Mouse (Mus musculus) embryonic facial prominence, embryonic 14.5 days (tissue): Measurements from ENCODE around the gene Srpx. TPM values are rescaled to one million over a fixed set of nuclear protein-coding genes. Genes with fewer than 3 reads are reported as not detected.

Source experiments
- ATAC-seq: fragments of 200-750 bp; cut with Nextera tagmentation; 2 replicates; pipeline ENCODE4 v1.8.0; 2017; ENCODE audit warnings: low read depth, moderate number of reproducible peaks, moderate TSS enrichment
- DNase-seq: peaks from one replicate; pipeline ENCODE4 v3.0.0-alpha.2; 2015; ENCODE audit warnings: low spot score
- H3K27ac ChIP-seq: fragments of 300-500 bp; sonication (generic); replicated peaks from 2 replicates; pipeline ENCODE4 v1.5.1; 2014; ENCODE audit warnings: low read depth, mild to moderate bottlenecking, low read length, moderate library complexity
- H3K27me3 ChIP-seq: fragments of 300-500 bp; sonication (generic); replicated peaks from 2 replicates; pipeline ENCODE4 v1.6.1; 2014; ENCODE audit warnings: low read length; ENCODE audit not compliant: control insufficient read depth, insufficient read depth
- H3K36me3 ChIP-seq: fragments of 300-500 bp; sonication (generic); 2 replicates; pipeline ENCODE4 v1.6.1; 2014; ENCODE audit warnings: low read length, mixed read lengths; ENCODE audit not compliant: control insufficient read depth, insufficient read depth
- H3K4me1 ChIP-seq: fragments of 300-500 bp; sonication (generic); 2 replicates; pipeline ENCODE4 v1.6.1; 2014; ENCODE audit warnings: antibody characterized with exemption, low read length; ENCODE audit not compliant: control insufficient read depth, insufficient read depth
- H3K4me2 ChIP-seq: fragments of 300-500 bp; sonication (generic); 2 replicates; pipeline ENCODE4 v1.6.1; 2014; ENCODE audit warnings: low read depth, mild to moderate bottlenecking, low read length, moderate library complexity, mixed read lengths
- H3K4me3 ChIP-seq: fragments of 300-500 bp; sonication (generic); 2 replicates; pipeline ENCODE4 v1.5.1; 2014; ENCODE audit warnings: low read depth, mild to moderate bottlenecking, low read length
- H3K9ac ChIP-seq: fragments of 300-500 bp; sonication (generic); 2 replicates; pipeline ENCODE4 v1.6.1; 2014; ENCODE audit warnings: low read depth, mild to moderate bottlenecking, low read length, moderate library complexity, mixed read lengths
- H3K9me3 ChIP-seq: fragments of 300-500 bp; sonication (generic); 2 replicates; pipeline ENCODE4 v1.6.1; 2016; ENCODE audit warnings: low read length; ENCODE audit not compliant: control insufficient read depth
- WGBS: fragments of 180-500 bp; shearing (Covaris S2); extraction: QIAGEN DNeasy Blood & Tissue Kit; methylation state at CpG from one replicate; pipeline ENCODE4 v1.1.7; 2014; 5-methylcytosine and 5-hydroxymethylcytosine counted together
- polyA plus RNA-seq: library from polyadenylated mRNA; unstranded; fragments of >200 nt; fragmentation: Nextera tagmentation; extraction: Ambion mirVana; gene quantifications from 2 replicates; pipeline ENCODE4 v1.2.1, GENCODE M21; 2014

Srpx gene
- polyA plus RNA-seq, 1 experiment from 2014 or later = 84.8 TPM

- ATAC-seq (no peak), DNase-seq (no peak)
- H3K4me3 ChIP-seq = no peak overlapping the region
- H3K27me3 ChIP-seq = no peaks in the 10 kb centered on the region
- H3K27ac ChIP-seq = no peak overlapping the region
- H3K4me1 ChIP-seq = no peaks in the 10 kb centered on the region
- H3K9me3 ChIP-seq = no peaks in the 10 kb centered on the region
- no peaks in the 10 kb centered on the region for H3K36me3 ChIP-seq
- no peak overlapping the region for H3K4me2 ChIP-seq
- H3K9ac ChIP-seq = no peak overlapping the region
Observed at GRCm38 (mm10) chrX:10010202-10010601, 107.3 kb downstream of the Srpx start.

- DNase-seq = no peak
- H3K4me2 ChIP-seq = no peak overlapping the region
- H3K9me3 ChIP-seq = no peaks in the 10 kb centered on the region
- no peak overlapping the region for H3K4me3 ChIP-seq
- no peaks in the 10 kb centered on the region for H3K4me1 ChIP-seq
- no peaks in the 10 kb centered on the region for H3K36me3 ChIP-seq
- no peak overlapping the region for H3K9ac ChIP-seq
- no peak for ATAC-seq
- no peak overlapping the region for H3K27ac ChIP-seq
- H3K27me3 ChIP-seq = no peaks in the 10 kb centered on the region
- WGBS = 88% methylated on average over 1 of the region's 1 CpGs
Observed at GRCm38 (mm10) chrX:10007675-10008270, 109.7 kb downstream of the Srpx start.

GRCm38 (mm10) chrX:10005946-10006345 is 111.6 kb downstream of the Srpx start:
- Histone ChIP-seq H3K4me1 (no peaks in the 10 kb centered on the region), H3K27me3 (no peaks in the 10 kb centered on the region), H3K9me3 (no peaks in the 10 kb centered on the region), H3K27ac (no peak overlapping the region), H3K4me3 (no peak overlapping the region), H3K4me2 (no peak overlapping the region), H3K9ac (no peak overlapping the region), H3K36me3 (no peaks in the 10 kb centered on the region)
- ATAC-seq = no peak
- DNase-seq = no peak
- 53% methylated on average over 1 of the region's 1 CpGs for WGBS

- ATAC-seq (no peak), DNase-seq (no peak)
- Histone ChIP-seq H3K4me3 (no peak overlapping the region), H3K27ac (no peak overlapping the region), H3K4me2 (no peak overlapping the region), H3K4me1 (no peaks in the 10 kb centered on the region), H3K36me3 (no peaks in the 10 kb centered on the region), H3K9ac (no peak overlapping the region), H3K9me3 (no peaks in the 10 kb centered on the region; the same call in 1 of the 2 replicates), H3K27me3 (no peaks in the 10 kb centered on the region)
- WGBS = 50% methylated on average over 1 of the region's 1 CpGs
Observed at GRCm38 (mm10) chrX:10000718-10001117, 116.8 kb downstream of the Srpx start.

Other genes starting within 250 kb of the Srpx start
- 0.51 and 0.80 TPM in 2 replicates for gene Sytl5, start 232.1 kb downstream of the Srpx start, polyA plus RNA-seq
- 11.1 and 11.3 TPM in 2 replicates for gene Rpgr, start 99.2 kb upstream of the Srpx start, polyA plus RNA-seq
- not detected in 2 replicates for gene Otc, start 134.6 kb upstream of the Srpx start, polyA plus RNA-seq